Mouse (Mus musculus) megakaryocyte progenitor cell, adult 5-6 weeks (primary cell): ENCODE results near the gene Tada2b. TPM values are rescaled to one million over a fixed set of nuclear protein-coding genes. Genes with fewer than 3 reads are reported as not detected.
A peak's percentile ranks its signal among the peaks of the same experiment; 100 is the strongest.

Experiments used
- ATAC-seq: replicated peaks from 2 replicates; pipeline ENCODE4 v1.8.0; 2016; ENCODE audit warnings: mild to moderate bottlenecking, moderate TSS enrichment, inconsistent platforms; ENCODE audit not compliant: poor library complexity
- total RNA-seq, 2 experiments: library from RNA; stranded (forward) in 1 of 2; stranded (reverse) in 1 of 2; fragments of 157-497, 149-512 nt in 1 of 2; fragments of 200-1000 nt in 1 of 2; gene quantifications; 2 replicates each; pipeline versions ENCODE4 v1.2.3 to v1.2.4; 2015 to 2017

The Tada2b gene
- total RNA-seq, 2 experiments from 2014 or later: 10.8 to 20.6 TPM

- no peak for ATAC-seq
These were observed 3.0 kb downstream of the Tada2b start for GRCm38 (mm10) chr5:36481114-36481513.

DNA sequence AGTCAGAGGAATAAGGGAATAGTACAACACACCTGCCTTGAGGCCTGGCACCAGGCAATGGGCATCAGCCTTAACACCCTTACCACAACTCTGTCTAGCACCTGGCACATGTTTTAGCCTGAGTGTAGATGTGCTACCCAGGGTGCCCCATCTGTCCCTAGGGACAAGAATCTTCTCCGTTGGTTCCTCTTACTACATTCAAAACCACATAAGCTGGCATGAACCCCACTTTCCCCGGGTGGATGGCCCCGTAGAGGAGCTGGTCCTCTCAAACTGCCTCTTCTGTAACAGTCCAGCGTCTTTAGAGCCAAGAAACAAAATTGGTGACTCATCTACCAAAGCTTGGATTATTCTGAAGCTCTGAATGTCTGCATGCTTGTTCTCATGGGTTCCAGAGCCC lies 3.7 kb downstream of the Tada2b start:
- no peak for ATAC-seq

DNA sequence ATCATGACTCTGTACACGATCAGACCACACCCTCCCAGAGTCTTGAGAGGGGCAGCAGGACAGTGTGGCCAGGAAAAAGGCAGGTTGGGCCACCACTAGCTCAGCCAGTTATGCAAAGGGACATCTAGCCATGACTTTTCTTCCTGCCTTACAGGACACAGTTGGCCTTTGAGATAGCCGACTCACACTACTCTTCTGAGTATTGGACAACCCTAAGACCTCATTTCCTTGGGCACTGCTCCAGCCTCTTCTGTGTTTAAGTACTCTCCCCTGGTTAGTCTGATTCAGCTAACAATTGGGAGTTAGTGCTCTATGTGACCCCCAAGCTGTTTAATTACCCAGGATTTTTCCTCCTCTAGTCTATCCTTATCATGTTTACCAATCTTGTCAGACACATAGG lies 4.3 kb downstream of the Tada2b start:
- no peak for ATAC-seq

DNA sequence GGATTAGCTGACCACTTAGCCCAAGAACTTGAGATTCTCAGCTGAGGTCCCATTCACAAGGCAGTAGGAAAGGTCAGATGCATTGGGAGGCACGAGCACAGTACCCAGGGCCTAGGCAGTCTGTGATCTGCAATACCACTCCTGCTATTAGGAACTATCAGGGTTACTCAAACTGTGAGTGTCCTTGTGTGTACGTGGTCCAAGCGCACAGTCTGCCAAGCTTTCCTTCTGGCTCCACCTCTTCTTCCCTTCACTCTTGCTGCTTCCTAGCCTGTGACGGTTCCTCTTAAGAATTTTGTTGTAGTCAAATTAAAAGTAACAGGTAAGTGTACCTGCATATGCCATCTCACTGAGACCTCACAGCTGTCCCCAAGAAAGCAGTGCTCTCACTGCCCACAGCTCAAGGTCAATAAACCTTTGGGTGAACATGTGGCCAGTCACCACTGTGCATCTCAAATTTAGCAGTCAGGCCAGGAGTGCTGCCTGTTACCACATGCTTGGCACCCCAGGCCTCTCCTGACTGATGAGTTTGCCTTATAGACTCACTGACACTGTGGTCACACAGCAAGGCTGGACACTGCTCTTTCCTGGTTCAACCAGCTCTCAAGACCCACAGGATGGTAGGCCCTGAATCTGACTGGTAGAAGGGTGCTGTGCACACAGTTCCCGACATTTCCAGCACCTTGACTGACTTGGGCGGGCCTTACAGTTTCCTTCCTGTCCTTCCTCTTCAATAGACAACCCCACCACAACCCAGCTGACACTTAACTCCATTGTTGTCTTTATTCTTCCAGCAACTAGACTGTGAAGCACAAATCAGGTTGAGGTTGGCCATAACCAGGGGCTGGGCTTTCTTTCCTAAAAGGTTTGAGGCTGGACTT lies 5.3 kb downstream of the Tada2b start:
- ATAC-seq: no peak

DNA sequence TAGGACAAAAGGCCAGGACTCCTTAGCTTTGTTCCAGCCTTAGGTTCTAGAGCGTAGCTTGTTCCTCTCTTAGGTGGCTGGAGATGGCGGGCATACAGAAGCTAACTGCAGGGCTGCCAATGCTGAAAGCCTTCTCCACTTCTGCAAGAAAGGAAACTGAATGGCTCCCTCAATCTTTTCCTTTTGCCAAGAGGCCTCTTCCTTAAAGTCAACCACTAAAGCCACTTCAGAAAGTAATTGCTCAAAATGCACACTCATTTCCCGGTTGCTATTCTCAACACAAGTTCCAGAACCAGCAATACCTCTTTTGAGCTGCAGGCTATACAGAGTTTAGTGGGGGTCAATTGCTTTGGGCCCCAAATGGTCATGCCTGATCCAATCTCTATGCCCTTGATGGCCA lies 6.6 kb downstream of the Tada2b start:
- peak; percentile 18; the same call in 1 of the 2 replicates for ATAC-seq

GRCm38 (mm10) chr5:36474283-36474682 lies 9.8 kb downstream of the Tada2b start:
- peak; percentile 93 for ATAC-seq

GRCm38 (mm10) chr5:36472876-36473655 lies 11.0 kb downstream of the Tada2b start:
- ATAC-seq: no peak

GRCm38 (mm10) chr5:36471206-36471605 lies 12.9 kb downstream of the Tada2b start:
- ATAC-seq: no peak

DNA sequence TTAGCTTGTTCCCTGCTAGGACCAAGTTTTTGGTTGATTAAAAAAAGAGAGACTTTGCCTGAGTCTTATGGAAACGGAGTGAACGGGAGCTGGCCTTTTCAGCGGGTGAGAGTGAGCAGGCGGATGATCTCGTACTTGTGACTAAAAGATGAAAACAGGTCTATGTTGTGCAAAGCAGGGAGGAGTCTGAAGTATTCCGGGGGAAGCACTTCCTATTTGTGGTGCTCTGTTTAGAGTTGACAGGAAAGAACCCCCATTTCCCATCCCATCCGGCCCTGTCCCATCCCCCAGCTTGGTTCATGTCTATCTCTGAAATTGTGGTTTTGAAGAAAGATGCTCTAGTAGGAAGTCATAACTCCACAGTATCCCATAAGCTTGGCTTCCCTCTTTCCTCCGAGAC lies 18.2 kb downstream of the Tada2b start:
- no peak for ATAC-seq

DNA sequence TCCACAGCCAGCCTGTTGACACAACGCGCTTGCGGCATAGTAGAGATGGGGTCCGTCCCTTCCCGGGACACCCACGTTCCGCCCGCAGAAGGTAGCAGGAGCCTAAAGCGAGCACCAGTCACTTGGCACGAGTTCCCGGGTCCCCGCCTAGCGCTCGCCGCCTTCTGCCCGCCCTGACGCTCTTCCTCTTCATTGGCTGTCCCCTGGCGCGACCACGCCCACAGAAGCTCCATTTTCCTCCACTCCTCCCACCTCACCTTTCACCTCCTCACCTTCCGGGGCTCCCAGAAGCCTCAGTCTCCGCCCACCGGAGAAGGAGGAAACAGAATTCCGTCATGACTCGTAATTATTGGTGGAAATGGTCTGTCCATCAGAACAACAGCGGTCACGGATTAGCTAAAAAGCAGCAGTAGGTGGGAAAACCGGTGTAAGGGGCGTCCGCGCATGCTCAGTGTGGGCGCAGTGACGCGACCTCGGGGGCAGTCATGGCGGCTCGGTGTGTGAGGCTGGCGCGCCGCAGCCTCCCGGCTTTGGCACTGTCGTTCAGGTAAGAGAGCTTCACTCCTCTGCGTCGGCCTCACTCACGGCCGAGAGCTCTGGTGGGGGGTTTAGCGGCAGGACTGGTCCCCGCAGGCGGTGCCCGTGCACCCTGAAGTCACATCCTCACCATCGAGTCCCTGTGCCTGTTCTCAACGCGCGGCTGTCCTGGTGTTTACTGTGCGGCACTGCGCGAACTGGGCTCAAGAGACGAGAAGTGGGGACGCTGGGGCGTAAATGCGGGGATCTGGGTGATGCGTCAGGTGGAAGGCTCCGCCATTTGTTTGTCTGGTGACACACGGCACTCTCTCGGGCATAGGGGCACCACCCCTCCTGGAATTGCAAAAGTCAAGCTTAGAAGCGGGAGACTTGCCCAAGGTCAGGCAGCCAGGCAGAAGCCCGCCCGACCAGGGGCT lies 19.1 kb downstream of the Tada2b start, which contains the start of gene Grpel1:
TSS of gene Grpel1 (plus strand) at position 290 of the 953 bp plus-strand sequence.
- ATAC-seq: peak; percentile 93

DNA sequence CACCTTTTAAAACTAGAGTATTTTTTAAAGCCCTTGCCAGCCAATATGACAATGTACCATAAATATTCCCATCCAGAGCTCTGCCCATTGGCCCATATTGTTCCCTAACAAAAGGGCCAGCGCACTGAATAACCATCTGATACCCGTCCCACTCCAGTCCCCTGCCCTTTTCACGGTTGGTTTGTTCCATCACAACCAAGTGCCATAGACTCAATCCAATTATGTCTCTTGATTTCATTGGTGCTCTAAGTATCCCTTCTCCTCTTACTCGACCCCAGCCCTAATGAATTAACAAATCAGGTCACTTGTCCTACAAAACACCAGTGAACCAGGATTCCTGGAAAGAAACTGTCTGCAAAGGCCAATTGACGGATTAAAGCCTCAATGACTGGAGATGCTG lies 20.7 kb downstream of the Tada2b start:
- ATAC-seq: no peak

DNA sequence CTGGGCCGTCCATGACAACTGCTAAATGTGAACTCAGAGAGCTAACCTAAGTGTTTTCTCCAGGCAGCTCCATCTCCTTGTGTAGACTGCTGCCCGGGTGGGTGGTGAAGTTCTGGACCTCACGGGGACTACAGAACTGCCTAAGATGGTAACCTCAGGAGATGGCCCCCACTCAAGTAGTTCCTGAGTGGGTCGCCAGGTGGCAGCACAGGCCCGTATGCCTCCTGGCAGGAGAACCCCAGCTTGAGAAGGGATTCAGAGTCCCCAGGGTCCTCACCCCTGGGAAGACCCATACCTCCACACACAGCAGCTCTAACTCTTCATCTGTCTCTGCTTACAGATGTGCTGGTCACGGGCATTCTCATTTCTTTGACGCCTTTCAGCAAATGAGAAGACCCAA lies 21.3 kb downstream of the Tada2b start:
- ATAC-seq: peak; percentile 53

GRCm38 (mm10) chr5:36461231-36461630 lies 22.9 kb downstream of the Tada2b start:
- ATAC-seq: no peak

- no peak for ATAC-seq
These were observed 23.4 kb downstream of the Tada2b start for GRCm38 (mm10) chr5:36460712-36461111.

- ATAC-seq: peak; percentile 68
These were observed 25.2 kb downstream of the Tada2b start for GRCm38 (mm10) chr5:36458926-36459325.

DNA sequence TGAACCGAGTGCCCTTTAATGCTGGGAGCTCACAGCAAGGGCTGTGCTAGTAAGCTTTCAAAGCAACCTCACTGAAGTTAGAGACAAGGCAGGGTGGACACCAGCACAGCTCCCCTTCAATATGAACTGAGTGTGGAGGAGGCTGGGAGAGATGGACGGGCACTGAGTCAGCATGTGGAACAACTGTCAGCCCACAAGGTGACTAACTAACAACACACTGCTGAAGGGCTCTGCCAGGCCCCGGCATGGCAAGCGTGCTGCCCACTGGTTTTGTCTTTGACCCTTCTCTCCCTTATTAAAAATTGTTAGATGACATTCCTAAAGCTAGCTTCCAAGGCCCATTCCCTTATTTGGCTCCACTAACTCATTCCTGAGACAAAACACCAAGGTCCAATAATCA lies 26.4 kb downstream of the Tada2b start:
- ATAC-seq: no peak

- no peak for ATAC-seq
These were observed 31.3 kb downstream of the Tada2b start for GRCm38 (mm10) chr5:36452821-36453220.

- ATAC-seq: no peak
These were observed 32.2 kb downstream of the Tada2b start for GRCm38 (mm10) chr5:36451872-36452389.

DNA sequence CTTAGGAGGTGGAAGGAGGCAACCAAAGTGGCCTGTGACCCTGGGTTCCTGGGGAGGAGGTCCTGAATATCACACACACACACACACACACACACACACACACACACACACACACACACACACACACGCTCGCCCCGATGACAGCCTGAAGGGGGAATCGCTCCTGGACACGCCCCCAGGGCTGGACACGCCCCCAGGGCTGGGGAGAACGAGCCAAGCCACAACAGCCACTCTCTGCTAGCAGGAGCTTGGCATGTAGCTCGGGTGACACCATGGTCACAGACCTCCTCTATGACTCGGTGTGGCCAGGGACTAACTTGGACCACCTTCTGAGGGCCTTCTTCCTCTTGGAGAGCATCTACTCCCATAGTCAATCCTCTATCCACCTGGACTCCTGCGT lies 33.0 kb downstream of the Tada2b start:
- peak; percentile 86 for ATAC-seq

DNA sequence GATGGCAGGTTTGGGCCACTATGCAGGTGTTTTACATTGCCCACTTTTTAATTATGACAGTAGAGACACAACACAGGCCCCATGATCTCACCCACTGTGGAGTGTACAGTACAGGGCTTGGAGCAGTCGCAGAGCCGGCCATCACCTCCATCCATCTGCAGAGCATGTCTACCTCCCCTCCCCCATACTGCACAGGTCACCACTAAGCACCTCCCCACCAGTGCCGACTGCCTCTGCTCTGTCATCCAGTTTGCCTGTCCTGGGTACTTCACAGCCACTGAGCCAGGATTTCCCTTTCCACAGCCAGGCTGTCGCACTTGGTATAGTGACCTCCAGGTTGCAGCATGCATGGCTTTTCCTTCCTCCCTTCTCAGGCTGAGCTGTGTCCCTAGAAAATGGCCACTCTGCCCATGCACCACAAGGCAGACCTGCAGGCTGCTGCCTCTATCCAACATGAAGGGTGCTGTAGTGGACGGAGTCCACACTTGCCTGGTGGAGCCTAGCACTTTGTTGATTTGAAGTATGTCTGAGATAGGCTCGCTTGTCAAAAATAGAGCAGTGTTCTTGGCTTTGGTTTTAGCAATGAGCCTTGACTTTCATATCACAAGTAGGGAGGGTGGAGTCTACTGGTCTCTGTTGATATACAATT lies 34.3 kb downstream of the Tada2b start:
- no peak for ATAC-seq
